Mouse (Mus musculus): Measurements from ENCODE around the gene Dync1i1.

DNA sequence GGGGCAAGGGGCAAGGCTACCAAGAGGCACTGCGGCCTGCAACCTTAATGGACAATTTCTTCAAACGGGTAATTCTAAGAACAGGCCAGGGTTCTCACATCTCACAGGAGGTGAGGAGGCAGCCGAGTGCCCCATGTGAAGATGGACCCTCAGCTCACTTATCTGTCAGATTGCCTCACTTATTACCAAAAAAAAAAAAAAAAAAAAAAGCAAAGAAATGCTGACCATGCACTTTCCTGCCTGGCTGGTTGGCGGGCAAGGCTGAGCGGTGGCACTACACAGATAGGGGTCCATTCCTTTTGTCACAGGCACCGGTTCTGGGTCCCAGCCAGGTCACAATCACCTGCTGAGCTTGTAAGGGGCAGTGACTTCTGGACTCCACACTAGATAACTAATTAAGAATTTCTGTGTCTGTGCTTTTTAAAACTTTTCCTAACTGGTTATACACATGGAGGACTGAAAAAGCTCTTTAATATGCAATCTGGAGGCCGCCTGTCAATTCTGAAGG is 350.6 kb downstream of the Dync1i1 start:
- TF ChIP-seq POLR2A (IDR thresholded peaks at IDR 0.05; ENCODE audit: borderline replicate concordance, extremely low read depth, insufficient read depth, insufficient read length, poor library complexity, severe bottlenecking) (no peak), CTCF (IDR thresholded peaks at IDR 0.05; ENCODE audit: borderline replicate concordance, extremely low read depth, insufficient read depth, insufficient read length) (no peak)
